Mouse (Mus musculus): ENCODE measurements around the gene Igf1r. TPM values are rescaled to one million over a fixed set of nuclear protein-coding genes. Genes with fewer than 3 reads are reported as not detected.

Gene Igf1r
- polyA plus RNA-seq, 1 experiment from 2014 or later: 36.8 TPM

DNA sequence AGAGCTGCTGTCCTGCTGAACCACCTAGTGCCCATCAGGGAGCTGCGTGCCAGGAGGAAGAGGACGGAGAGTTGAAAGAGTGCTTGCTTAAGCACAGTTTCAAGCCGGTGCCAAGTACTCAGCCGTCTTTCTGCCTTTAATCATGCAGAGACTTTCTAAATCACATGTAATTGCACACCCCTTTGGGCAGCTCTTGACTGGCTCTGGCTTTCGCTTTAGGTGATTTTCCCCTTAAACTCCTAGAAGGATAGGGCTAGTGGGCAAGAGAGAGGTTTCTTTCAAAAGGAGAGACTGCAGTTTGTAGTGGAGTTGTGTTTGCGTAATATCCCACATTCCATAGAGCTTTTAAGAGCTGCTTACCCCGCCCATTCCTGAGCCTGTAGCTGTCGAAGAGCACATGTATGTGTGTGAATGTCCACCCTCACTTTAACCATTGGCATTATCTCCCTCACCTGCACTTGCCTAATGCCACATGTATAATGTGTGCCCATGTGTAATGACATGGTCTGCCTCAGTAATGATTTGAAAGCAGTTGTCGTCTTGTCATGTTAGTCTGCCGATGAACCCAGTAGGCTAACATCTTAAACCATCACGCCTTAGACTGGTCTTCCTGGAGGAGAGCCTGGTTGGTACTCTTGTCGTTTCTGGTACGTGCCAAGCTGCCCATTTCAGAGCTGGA is 109.7 kb downstream of the Igf1r start:
- Histone ChIP-seq H3K4me1 (peaks cover 71% of the 10 kb centered on the region), H3K9me3 (no peaks in the 10 kb centered on the region), H3K27ac (peak overlapping the region; percentile 56; the same call in 1 of the 2 replicates), H3K36me3 (no peaks in the 10 kb centered on the region), H3K4me2 (replicated peaks) (no peak overlapping the region), H3K9ac (no peak overlapping the region), H3K4me3 (no peak overlapping the region), H3K27me3 (no peaks in the 10 kb centered on the region)
- WGBS: 61% methylated on average over 13 of the region's 13 CpGs
- no peak for ATAC-seq (ENCODE audit: low FRiP score, low read depth)

- no peaks in the 10 kb centered on the region for H3K9me3 ChIP-seq
- peaks cover 66% of the 10 kb centered on the region for H3K4me1 ChIP-seq
- H3K27me3 ChIP-seq: no peaks in the 10 kb centered on the region
- H3K36me3 ChIP-seq: no peaks in the 10 kb centered on the region
- no peak overlapping the region; the same call in 1 of the 2 replicates for H3K27ac ChIP-seq
- no peak overlapping the region for H3K4me2 ChIP-seq (replicated peaks)
- H3K4me3 ChIP-seq: no peak overlapping the region
- 39% methylated on average over 5 of the region's 5 CpGs for WGBS
- no peak for ATAC-seq (ENCODE audit: low FRiP score, low read depth)
- peak overlapping the region; percentile 36; the same call in 1 of the 2 replicates for H3K9ac ChIP-seq
Observed at GRCm38 (mm10) chr7:68062849-68063208, 110.2 kb downstream of the Igf1r start.

GRCm38 (mm10) chr7:68063711-68064110 is 111.1 kb downstream of the Igf1r start:
- WGBS: 78% methylated on average over 9 of the region's 9 CpGs
- no peak overlapping the region for H3K27ac ChIP-seq
- no peak overlapping the region for H3K4me2 ChIP-seq (replicated peaks)
- H3K9ac ChIP-seq: no peak overlapping the region
- H3K9me3 ChIP-seq: no peaks in the 10 kb centered on the region
- H3K4me1 ChIP-seq: peaks cover 61% of the 10 kb centered on the region
- H3K36me3 ChIP-seq: no peaks in the 10 kb centered on the region
- no peak overlapping the region for H3K4me3 ChIP-seq
- H3K27me3 ChIP-seq: no peaks in the 10 kb centered on the region
- no peak for ATAC-seq (ENCODE audit: low FRiP score, low read depth)

DNA sequence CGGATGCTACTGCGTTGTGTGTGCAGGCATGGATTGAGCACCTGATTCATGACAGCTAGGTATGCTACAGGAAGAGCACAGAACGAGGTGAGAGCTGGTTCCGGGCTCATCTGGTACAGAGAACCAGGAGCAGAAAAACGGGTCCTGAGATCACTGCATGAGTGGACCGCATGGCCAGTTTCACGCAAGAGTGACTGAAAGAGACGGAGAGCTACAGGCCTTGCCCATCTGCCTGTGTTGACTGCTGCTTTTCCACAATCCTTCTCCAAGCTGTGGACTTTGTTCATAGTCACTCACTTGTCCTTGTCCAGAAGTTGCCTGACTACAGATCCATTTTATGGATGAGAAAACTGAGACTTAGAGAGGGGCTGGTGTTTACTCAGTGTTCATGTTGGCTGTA is 111.5 kb downstream of the Igf1r start:
- H3K27me3 ChIP-seq: no peaks in the 10 kb centered on the region
- WGBS: 94% methylated on average over 8 of the region's 8 CpGs
- H3K4me2 ChIP-seq (replicated peaks): no peak overlapping the region
- no peak overlapping the region for H3K9ac ChIP-seq
- H3K4me1 ChIP-seq: peaks cover 65% of the 10 kb centered on the region
- no peaks in the 10 kb centered on the region for H3K36me3 ChIP-seq
- no peaks in the 10 kb centered on the region for H3K9me3 ChIP-seq
- no peak for ATAC-seq (ENCODE audit: low FRiP score, low read depth)
- H3K27ac ChIP-seq: no peak overlapping the region
- no peak overlapping the region for H3K4me3 ChIP-seq

DNA sequence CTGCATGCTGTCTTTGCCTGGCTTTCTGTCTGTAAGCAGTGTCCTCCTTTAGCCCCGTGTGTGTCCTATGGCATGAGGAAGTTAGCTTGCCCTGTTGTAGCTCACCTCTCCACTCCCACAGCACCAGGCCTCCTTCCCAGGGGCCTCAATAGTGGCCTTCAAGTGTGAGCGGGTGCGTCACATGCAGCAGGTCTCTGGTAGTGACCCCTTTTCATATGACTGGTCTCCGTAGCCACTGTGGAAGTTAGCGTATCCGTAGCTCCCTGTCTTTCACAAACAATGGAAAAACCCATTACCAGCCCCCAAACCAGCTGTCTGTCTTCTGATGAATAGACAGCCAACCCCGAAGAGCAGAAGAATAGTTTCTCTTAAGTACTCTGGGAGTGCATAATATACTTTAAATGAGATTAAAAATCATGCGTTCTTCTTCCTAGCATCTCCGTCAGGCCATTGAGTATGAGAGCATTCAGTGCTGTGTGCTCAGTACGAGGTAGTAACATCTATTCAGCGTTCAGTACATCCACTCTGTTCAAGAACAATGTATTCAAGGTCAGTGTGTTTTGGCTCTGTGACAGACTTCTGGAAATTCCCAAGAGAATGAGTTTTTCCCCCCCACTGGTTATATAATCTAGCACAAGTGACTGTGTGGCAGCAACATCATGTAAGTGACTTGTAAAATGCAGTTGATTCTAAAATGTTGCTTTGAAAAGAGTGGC is 112.2 kb downstream of the Igf1r start:
- Histone ChIP-seq H3K27ac (no peak overlapping the region), H3K4me1 (peaks cover 70% of the 10 kb centered on the region)
- ATAC-seq (ENCODE audit: low FRiP score, low read depth): no peak

GRCm38 (mm10) chr7:68065904-68066303 is 113.3 kb downstream of the Igf1r start:
- WGBS: 86% methylated on average over 6 of the region's 6 CpGs
- Histone ChIP-seq H3K4me1 (peaks cover 70% of the 10 kb centered on the region), H3K27me3 (no peaks in the 10 kb centered on the region), H3K27ac (no peak overlapping the region), H3K4me3 (no peak overlapping the region), H3K4me2 (replicated peaks) (no peak overlapping the region), H3K36me3 (no peaks in the 10 kb centered on the region), H3K9me3 (no peaks in the 10 kb centered on the region), H3K9ac (no peak overlapping the region)
- ATAC-seq (ENCODE audit: low FRiP score, low read depth): no peak

More for the DNA sequence above, 112.2 kb downstream of the Igf1r start:
- Histone ChIP-seq H3K9me3 (no peaks in the 10 kb centered on the region), H3K4me3 (no peak overlapping the region), H3K36me3 (no peaks in the 10 kb centered on the region), H3K27me3 (no peaks in the 10 kb centered on the region), H3K4me2 (replicated peaks) (no peak overlapping the region), H3K9ac (no peak overlapping the region)
- WGBS: 81% methylated on average over 11 of the region's 11 CpGs

DNA sequence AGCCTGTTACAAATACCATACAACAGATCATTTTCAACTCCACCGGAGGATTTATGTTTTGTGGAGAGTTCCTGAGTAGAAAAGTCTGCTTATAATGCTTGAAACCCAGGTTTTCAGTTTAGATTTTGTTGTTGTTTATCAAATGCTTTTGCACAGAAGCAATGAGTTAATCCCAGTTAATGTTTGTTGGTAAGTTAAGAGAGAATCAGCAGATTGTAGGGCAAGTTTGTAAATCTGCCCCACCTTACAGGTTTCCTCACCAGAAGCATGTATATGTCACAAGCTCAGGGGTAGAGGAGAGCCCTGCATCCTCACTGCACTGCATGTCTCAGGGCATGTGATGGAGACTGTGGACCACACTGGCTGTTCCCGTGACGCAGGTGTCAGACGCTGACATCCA is 114.7 kb downstream of the Igf1r start:
- Histone ChIP-seq H3K4me1 (peaks cover 60% of the 10 kb centered on the region), H3K27me3 (no peaks in the 10 kb centered on the region), H3K4me2 (replicated peaks) (no peak overlapping the region), H3K4me3 (no peak overlapping the region), H3K9me3 (no peaks in the 10 kb centered on the region), H3K27ac (no peak overlapping the region), H3K36me3 (no peaks in the 10 kb centered on the region), H3K9ac (no peak overlapping the region)
- no peak for ATAC-seq (ENCODE audit: low FRiP score, low read depth)
- 92% methylated on average over 4 of the region's 4 CpGs for WGBS

DNA sequence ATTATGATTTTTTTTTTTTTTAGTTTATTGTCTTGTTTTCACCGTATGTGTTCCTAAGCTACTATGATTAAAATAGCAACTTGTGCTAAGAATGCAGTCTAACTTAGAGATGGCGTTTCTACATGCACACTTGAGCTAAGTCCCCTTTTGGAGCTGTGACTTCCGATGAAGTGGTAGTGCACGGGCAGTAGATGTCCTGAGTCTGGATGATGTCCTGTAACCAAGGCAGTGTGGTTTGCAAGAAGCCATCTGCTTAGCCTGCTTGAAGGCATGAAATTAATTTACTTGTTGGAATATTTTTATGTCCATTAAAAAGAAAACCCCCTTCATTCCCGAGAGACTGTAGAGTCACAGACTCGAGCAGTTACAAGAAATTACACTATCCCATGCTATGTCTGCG is 116.7 kb downstream of the Igf1r start:
- Histone ChIP-seq H3K27me3 (no peaks in the 10 kb centered on the region), H3K4me3 (no peak overlapping the region), H3K9me3 (no peaks in the 10 kb centered on the region), H3K4me2 (replicated peaks) (no peak overlapping the region), H3K9ac (no peak overlapping the region), H3K36me3 (no peaks in the 10 kb centered on the region), H3K27ac (no peak overlapping the region), H3K4me1 (peaks cover 62% of the 10 kb centered on the region)
- ATAC-seq (ENCODE audit: low FRiP score, low read depth): no peak
- 65% methylated on average over 7 of the region's 7 CpGs for WGBS

DNA sequence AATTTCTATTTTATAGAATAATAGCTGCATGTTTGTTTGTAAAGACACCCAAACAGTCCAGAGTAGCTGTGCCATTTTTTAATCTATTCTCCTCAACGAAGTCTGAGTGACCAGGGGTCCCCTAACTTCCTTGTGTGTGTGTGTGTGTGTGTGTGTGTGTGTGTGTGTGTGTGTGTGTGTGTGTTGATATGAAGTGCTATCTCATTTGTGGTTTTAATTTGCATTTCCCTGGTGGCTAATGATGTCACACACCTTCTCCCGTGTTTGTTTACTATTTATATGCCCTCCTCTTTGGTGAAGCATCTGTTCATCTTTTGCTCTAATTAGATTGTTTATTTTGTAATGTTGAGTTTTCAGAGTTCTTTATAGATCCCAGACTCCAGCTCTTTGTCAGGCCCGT is 117.4 kb downstream of the Igf1r start:
- H3K4me2 ChIP-seq (replicated peaks): no peak overlapping the region
- H3K4me3 ChIP-seq: no peak overlapping the region
- no peaks in the 10 kb centered on the region for H3K9me3 ChIP-seq
- H3K36me3 ChIP-seq: no peaks in the 10 kb centered on the region
- peaks cover 62% of the 10 kb centered on the region for H3K4me1 ChIP-seq
- ATAC-seq (ENCODE audit: low FRiP score, low read depth): no peak
- H3K27ac ChIP-seq: no peak overlapping the region
- 28% methylated on average over 3 of the region's 3 CpGs for WGBS
- H3K27me3 ChIP-seq: no peaks in the 10 kb centered on the region
- no peak overlapping the region for H3K9ac ChIP-seq

GRCm38 (mm10) chr7:68070626-68071025 is 118.0 kb downstream of the Igf1r start:
- no peaks in the 10 kb centered on the region for H3K9me3 ChIP-seq
- no peaks in the 10 kb centered on the region for H3K36me3 ChIP-seq
- H3K4me1 ChIP-seq: peaks cover 66% of the 10 kb centered on the region
- H3K27ac ChIP-seq: no peak overlapping the region
- no peak overlapping the region for H3K9ac ChIP-seq
- 30% methylated on average over 7 of the region's 7 CpGs for WGBS
- H3K27me3 ChIP-seq: no peaks in the 10 kb centered on the region
- ATAC-seq (ENCODE audit: low FRiP score, low read depth): no peak
- H3K4me3 ChIP-seq: no peak overlapping the region
- 0 out of 2 replicates have a peak overlapping the region, but pooled peaks have one; percentile 7 for H3K4me2 ChIP-seq (replicated peaks)

DNA sequence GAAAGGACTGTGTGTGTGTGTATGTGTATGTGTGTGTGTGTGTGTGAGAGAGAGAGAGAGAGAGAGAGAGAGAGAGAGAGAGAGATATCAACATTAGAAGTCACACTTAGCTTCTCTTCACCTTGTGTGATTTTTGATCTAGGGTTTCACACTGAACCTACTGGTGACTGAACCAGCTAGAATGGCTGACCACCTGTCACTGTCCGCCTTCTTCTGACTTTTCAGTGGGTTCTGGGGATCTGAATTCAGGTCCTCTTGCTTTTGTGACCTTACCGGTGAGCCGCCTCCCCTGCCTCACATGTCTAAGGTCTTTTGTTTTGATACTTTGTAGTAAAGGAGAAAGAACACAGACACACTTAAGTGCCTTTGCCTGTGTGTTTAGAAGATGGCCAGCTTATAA is 118.4 kb downstream of the Igf1r start:
- H3K27ac ChIP-seq: no peak overlapping the region
- peaks cover 70% of the 10 kb centered on the region for H3K4me1 ChIP-seq
- no peak overlapping the region for H3K4me3 ChIP-seq
- 86% methylated on average over 3 of the region's 3 CpGs for WGBS
- no peaks in the 10 kb centered on the region for H3K36me3 ChIP-seq
- no peak for ATAC-seq (ENCODE audit: low FRiP score, low read depth)
- H3K9ac ChIP-seq: no peak overlapping the region
- H3K4me2 ChIP-seq (replicated peaks): no peak overlapping the region
- H3K27me3 ChIP-seq: no peaks in the 10 kb centered on the region
- H3K9me3 ChIP-seq: no peaks in the 10 kb centered on the region

GRCm38 (mm10) chr7:68071749-68072148 is 119.1 kb downstream of the Igf1r start:
- Histone ChIP-seq H3K4me3 (no peak overlapping the region), H3K27ac (no peak overlapping the region), H3K9ac (no peak overlapping the region), H3K36me3 (no peaks in the 10 kb centered on the region), H3K9me3 (no peaks in the 10 kb centered on the region), H3K4me1 (peaks cover 69% of the 10 kb centered on the region), H3K4me2 (replicated peaks) (no peak overlapping the region), H3K27me3 (no peaks in the 10 kb centered on the region)
- WGBS: 91% methylated on average over 11 of the region's 11 CpGs
- no peak for ATAC-seq (ENCODE audit: low FRiP score, low read depth)

Measured in limb, embryonic 13.5 days (tissue).